Mouse (Mus musculus): ENCODE data around the gene Ap3b1. TPM values are rescaled to one million over a fixed set of nuclear protein-coding genes. Genes with fewer than 3 reads are reported as not detected.

The Ap3b1 gene
- polyA plus RNA-seq, 1 experiment from 2014 or later: 52.2 TPM

DNA sequence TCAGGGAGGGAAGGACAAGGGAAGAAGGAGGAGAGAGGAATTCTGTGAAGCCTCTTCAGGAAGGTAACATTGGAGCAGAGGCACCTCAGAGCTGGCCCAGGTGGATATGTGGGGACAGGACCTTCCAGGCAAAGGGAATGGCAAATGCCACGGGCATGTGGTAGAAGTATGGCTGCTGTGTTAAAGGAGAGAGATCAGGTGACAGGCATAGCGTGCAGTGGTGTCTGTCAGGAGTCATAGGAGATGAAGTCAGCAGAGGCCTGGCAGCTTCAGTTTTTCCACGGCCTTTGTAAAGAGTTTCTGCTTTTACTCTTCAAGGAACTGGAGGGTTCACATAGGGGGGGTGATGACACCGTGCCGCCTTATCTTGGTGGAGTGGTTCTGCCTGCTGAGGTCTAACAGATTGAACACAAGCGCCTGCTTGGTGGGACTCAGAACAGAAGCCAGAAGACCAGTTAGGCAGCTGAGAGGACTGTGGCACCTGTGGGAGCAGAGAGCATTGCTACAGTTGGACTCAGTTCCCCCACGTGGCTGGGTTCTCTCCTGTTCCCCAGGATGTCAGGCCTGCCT, 166.0 kb downstream of the Ap3b1 start:
- Histone ChIP-seq H3K4me1 (replicated peaks) (no peaks in the 10 kb centered on the region), H3K4me2 (replicated peaks) (no peak overlapping the region), H3K9me3 (no peaks in the 10 kb centered on the region), H3K4me3 (replicated peaks) (no peak overlapping the region), H3K36me3 (peaks cover 4% of the 10 kb centered on the region; the same call in 1 of the 2 replicates), H3K9ac (no peak overlapping the region), H3K27ac (no peak overlapping the region), H3K27me3 (replicated peaks) (no peaks in the 10 kb centered on the region)
- 83% methylated on average over 7 of the region's 7 CpGs for WGBS
- no peak for ATAC-seq

DNA sequence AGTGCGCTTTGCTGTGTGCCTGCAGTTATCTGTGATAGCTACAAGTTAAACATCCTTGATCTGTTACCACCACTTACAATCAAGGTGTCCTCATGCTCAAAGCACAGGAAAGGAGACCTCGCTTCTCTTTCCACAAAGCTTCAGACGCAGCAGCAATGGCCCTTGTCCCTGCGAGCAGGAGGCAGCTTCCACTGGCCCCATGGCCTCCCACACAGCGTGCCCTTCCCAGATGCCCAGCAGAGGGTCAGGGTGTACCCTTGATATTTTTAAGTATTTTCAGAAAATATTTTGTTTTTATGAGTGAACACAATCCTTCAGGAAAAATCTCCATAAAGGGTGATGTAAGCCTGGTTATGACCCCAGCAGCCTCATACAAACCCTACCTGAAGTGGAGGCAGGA, 170.4 kb downstream of the Ap3b1 start:
- Histone ChIP-seq H3K36me3 (peaks cover 4% of the 10 kb centered on the region; the same call in 1 of the 2 replicates), H3K27me3 (replicated peaks) (no peaks in the 10 kb centered on the region), H3K27ac (no peak overlapping the region), H3K9ac (no peak overlapping the region), H3K4me1 (replicated peaks) (no peaks in the 10 kb centered on the region), H3K9me3 (no peaks in the 10 kb centered on the region), H3K4me2 (replicated peaks) (no peak overlapping the region), H3K4me3 (replicated peaks) (no peak overlapping the region)
- 92% methylated on average over 5 of the region's 5 CpGs for WGBS
- ATAC-seq: no peak

DNA sequence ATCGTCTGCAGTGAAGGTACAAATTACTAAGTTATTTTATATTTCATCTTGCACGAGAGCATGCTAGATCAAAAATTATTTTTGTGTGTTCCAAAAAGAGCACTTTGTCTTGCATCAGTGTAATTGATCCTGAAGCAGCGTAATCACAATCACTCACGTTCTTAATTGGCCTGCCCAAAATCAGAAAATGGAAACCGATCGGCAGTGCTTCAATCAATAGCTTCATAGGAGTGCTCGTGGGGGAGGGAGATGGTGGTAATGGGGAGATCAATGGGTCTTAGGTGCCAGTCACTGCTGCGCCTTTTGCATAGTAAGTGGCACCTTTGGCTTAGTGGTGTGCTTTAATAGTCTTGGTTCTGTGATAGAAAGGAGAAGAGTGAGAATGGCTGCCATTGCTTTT, 174.8 kb downstream of the Ap3b1 start:
- no peak overlapping the region for H3K9ac ChIP-seq
- H3K36me3 ChIP-seq: peaks cover 7% of the 10 kb centered on the region; the same call in 1 of the 2 replicates
- no peak overlapping the region for H3K4me3 ChIP-seq (replicated peaks)
- no peak overlapping the region for H3K4me2 ChIP-seq (replicated peaks)
- H3K9me3 ChIP-seq: no peaks in the 10 kb centered on the region
- H3K4me1 ChIP-seq (replicated peaks): no peaks in the 10 kb centered on the region
- no peak for ATAC-seq
- WGBS: 93% methylated on average over 8 of the region's 8 CpGs
- no peak overlapping the region for H3K27ac ChIP-seq
- no peaks in the 10 kb centered on the region for H3K27me3 ChIP-seq (replicated peaks)

DNA sequence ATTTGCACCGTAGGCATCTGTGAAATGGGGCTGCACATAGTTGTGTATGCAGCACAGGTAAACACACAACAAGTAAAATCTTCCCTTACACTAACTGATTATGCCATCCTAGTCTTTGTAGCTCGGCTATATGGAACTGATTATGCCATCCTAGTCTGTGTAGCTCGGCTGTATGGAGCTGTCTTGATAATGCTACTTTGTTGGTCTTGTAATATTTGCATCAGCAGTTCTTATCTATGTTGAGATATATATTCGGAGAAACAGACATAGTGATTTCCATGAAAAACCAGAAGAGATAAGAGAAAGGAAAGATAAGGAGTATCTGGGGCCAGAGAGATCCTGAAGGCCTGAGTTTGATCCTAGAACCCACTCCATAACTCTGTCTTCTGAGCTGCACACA, 178.6 kb downstream of the Ap3b1 start:
- Histone ChIP-seq H3K27ac (no peak overlapping the region), H3K9ac (no peak overlapping the region), H3K36me3 (0 out of 2 replicates have a peak, but pooled peaks cover 5% of the 10 kb centered on the region), H3K4me1 (replicated peaks) (no peaks in the 10 kb centered on the region), H3K9me3 (no peaks in the 10 kb centered on the region), H3K4me2 (replicated peaks) (no peak overlapping the region), H3K4me3 (replicated peaks) (no peak overlapping the region), H3K27me3 (replicated peaks) (no peaks in the 10 kb centered on the region)
- 73% methylated on average over 4 of the region's 4 CpGs for WGBS
- ATAC-seq: no peak

DNA sequence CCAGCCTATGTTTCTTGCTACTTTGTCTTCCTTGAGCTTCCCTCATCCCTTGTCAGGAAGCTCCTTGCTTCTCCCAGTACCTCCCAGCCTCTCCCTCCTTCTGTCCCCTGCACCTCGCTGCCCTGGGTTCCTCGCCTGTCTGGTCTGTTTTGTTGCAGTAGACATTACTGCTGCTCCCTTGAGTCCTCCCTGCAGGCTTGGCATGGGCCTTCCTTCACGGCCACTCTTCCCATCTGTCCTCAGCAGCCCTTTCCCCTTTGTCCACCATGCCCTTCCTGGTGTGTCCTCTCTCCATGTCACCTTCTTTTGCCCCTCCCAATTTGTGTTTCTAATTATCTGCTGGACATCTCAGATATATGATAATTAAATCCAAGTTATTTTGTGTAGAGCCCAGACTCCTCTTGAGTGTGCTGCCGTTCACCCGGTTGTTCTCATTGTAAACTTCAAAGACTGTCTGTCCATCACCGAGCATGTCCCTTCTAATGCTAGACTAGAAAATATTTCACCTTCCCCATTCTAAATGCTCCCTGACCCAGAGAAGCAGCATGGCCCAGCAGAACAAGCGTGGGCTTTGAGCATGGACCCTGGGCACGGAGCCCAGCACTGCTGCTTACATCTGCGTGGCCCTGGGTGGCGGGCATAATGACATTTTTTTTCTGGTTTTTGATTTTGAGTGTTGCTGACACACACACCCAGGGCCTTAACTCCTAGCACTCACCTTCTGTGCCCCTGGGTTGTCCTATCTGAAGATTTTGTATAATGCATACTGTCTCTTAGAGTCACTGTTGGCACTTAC, 181.3 kb downstream of the Ap3b1 start:
- 91% methylated on average over 10 of the region's 10 CpGs for WGBS
- H3K4me2 ChIP-seq (replicated peaks): no peak overlapping the region

DNA sequence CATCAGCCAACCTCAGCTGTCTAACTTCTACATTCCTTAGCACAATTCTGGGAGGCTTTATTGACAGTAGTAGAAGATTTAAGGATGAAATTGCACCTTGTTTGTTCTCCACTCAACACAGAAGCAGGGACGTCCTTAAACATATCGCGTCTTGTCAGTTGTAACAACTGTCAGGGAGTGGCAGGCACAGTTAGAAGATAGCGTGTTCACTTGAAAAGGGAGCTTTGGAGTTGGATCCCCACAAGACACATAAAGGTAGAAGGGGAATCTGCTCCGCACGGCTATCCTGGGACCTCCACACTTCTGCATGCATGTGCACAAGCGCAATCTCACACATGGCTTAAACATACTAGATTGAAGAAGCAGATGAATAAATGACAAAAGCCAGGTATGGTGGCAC, 183.3 kb downstream of the Ap3b1 start:
- no peak overlapping the region for H3K9ac ChIP-seq
- no peak for ATAC-seq
- 86% methylated on average over 7 of the region's 7 CpGs for WGBS
- H3K9me3 ChIP-seq: no peaks in the 10 kb centered on the region
- H3K4me2 ChIP-seq (replicated peaks): no peak overlapping the region
- H3K4me1 ChIP-seq (replicated peaks): no peaks in the 10 kb centered on the region
- H3K27me3 ChIP-seq (replicated peaks): no peaks in the 10 kb centered on the region
- H3K27ac ChIP-seq: no peak overlapping the region
- 0 out of 2 replicates have a peak, but pooled peaks cover 5% of the 10 kb centered on the region for H3K36me3 ChIP-seq
- no peak overlapping the region for H3K4me3 ChIP-seq (replicated peaks)

More for the DNA sequence above, 181.3 kb downstream of the Ap3b1 start:
- H3K27me3 ChIP-seq (replicated peaks): no peaks in the 10 kb centered on the region
- no peak overlapping the region for H3K9ac ChIP-seq
- H3K9me3 ChIP-seq: no peaks in the 10 kb centered on the region
- H3K36me3 ChIP-seq: 0 out of 2 replicates have a peak, but pooled peaks cover 5% of the 10 kb centered on the region
- H3K27ac ChIP-seq: no peak overlapping the region
- H3K4me1 ChIP-seq (replicated peaks): no peaks in the 10 kb centered on the region
- no peak overlapping the region for H3K4me3 ChIP-seq (replicated peaks)
- no peak for ATAC-seq

DNA sequence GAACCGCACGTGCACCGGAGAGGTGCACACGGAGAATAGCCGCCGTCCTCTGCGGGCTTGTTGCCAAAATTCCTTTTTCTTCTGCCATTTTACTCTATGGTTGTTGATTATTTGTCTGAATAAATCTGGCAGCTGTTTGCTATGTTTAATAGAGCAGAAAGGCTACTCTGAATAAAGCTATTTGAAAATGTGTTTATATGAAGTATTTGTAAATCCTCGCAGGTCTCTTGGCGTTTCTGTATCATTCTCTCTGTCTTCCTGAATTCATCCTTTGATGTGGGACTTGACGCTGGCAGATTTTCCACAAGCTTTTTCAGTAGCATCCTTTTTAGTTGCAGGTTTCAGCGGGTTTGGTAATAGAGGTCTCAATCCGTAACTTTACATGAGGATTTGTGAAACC, 185.5 kb downstream of the Ap3b1 start:
- 69% methylated on average over 12 of the region's 12 CpGs for WGBS

DNA sequence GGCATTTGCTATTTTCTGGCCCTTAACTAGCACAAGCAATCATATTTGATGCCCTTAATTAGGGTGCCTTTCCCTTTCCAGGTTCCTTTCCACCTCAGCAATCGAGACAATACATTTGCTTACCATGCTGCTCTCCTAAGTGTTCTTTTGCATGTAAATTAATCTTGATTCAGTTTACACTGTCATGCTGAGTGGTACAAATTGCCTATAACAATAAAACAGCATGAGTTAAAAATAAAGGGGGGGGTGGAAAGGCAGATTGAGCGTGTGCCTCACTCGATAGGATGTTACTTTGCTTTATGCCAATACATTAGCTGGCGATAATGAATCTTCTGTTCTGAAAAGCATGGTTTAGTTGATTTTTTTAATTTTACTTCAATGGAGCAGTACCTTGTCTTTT, 187.0 kb downstream of the Ap3b1 start:
- Histone ChIP-seq H3K9me3 (no peaks in the 10 kb centered on the region), H3K4me2 (replicated peaks) (no peak overlapping the region), H3K4me1 (replicated peaks) (0 out of 2 replicates have a peak, but pooled peaks cover 6% of the 10 kb centered on the region), H3K4me3 (replicated peaks) (no peak overlapping the region), H3K27ac (no peak overlapping the region), H3K9ac (no peak overlapping the region), H3K27me3 (replicated peaks) (no peaks in the 10 kb centered on the region), H3K36me3 (no peaks in the 10 kb centered on the region)
- no peak for ATAC-seq
- WGBS: 80% methylated on average over 4 of the region's 4 CpGs

More for the DNA sequence above, 185.5 kb downstream of the Ap3b1 start:
- H3K27ac ChIP-seq: no peak overlapping the region
- 0 out of 2 replicates have a peak, but pooled peaks cover 2% of the 10 kb centered on the region for H3K36me3 ChIP-seq
- no peaks in the 10 kb centered on the region for H3K9me3 ChIP-seq
- no peaks in the 10 kb centered on the region for H3K27me3 ChIP-seq (replicated peaks)
- 0 out of 2 replicates have a peak, but pooled peaks cover 6% of the 10 kb centered on the region for H3K4me1 ChIP-seq (replicated peaks)
- no peak overlapping the region for H3K4me3 ChIP-seq (replicated peaks)
- no peak overlapping the region for H3K4me2 ChIP-seq (replicated peaks)
- H3K9ac ChIP-seq: no peak overlapping the region
- no peak for ATAC-seq

DNA sequence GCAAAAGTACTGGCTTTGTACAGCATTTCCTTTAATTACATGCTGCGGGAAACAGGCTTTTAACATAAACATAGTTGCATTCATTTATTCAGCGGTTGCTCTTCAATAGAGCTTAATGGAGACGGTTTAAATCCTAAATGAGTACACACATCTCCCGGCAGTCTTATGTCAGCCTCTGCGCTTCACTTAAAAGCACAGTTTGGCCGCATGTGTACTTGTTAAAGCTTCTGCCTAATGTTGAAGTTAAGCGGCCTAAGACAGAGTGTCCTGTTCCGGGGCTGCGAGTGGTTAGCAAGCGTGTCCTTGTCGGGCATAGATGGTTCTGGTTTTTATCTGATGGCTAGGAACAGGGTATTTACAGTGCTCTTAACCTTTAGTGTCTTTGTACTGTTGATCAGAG, 187.5 kb downstream of the Ap3b1 start:
- H3K4me2 ChIP-seq (replicated peaks): no peak overlapping the region
- 0 out of 2 replicates have a peak, but pooled peaks cover 6% of the 10 kb centered on the region for H3K4me1 ChIP-seq (replicated peaks)
- no peaks in the 10 kb centered on the region for H3K36me3 ChIP-seq
- 45% methylated on average over 11 of the region's 11 CpGs for WGBS
- no peak overlapping the region for H3K27ac ChIP-seq
- ATAC-seq: no peak
- no peaks in the 10 kb centered on the region for H3K9me3 ChIP-seq
- H3K4me3 ChIP-seq (replicated peaks): no peak overlapping the region
- no peaks in the 10 kb centered on the region for H3K27me3 ChIP-seq (replicated peaks)
- no peak overlapping the region for H3K9ac ChIP-seq

DNA sequence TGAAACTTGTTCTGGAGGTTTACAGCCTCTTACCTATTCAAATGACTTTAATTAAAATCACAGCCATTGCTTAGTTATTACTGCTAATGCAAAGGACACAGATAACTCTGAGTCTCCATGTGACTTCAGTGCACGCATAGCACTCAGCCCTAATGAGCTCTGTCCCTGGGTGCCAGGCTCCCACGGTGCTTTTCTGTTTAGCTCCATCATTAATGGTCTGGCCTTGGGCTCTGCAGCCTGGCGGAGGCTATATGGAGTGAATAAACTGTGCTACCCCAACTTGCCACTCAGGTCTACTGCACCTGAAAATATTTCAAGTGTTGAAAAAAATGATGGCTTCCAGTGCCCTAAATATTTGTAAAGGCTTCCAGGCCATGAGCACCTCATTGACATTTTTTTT, 190.8 kb downstream of the Ap3b1 start:
- Histone ChIP-seq H3K4me3 (replicated peaks) (no peak overlapping the region), H3K36me3 (no peaks in the 10 kb centered on the region), H3K4me2 (replicated peaks) (no peak overlapping the region), H3K27ac (no peak overlapping the region), H3K9me3 (no peaks in the 10 kb centered on the region), H3K27me3 (replicated peaks) (no peaks in the 10 kb centered on the region), H3K9ac (no peak overlapping the region), H3K4me1 (replicated peaks) (0 out of 2 replicates have a peak, but pooled peaks cover 6% of the 10 kb centered on the region)
- 62% methylated on average over 3 of the region's 3 CpGs for WGBS
- ATAC-seq: no peak

DNA sequence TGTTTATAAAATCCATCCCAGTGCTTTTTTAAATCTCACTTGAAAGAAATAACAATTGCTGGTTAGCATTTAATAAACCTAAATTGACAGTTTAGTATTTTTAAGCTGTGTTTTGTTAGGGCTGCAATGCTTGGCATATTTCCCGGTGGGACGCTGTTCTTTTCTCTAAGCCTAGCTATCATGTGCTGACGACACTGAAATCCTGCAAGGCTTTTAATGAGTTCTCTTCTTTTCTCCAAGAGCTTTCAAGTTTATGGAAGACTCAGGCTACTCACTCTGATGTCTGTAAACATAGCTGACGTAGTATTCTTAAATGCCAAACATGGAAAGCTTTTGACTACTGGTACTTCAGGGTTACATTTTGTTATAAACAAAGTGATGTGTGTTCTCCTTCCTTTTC, 191.3 kb downstream of the Ap3b1 start:
- ATAC-seq: no peak
- Histone ChIP-seq H3K9ac (no peak overlapping the region), H3K36me3 (no peaks in the 10 kb centered on the region), H3K4me1 (replicated peaks) (0 out of 2 replicates have a peak, but pooled peaks cover 6% of the 10 kb centered on the region), H3K27me3 (replicated peaks) (no peaks in the 10 kb centered on the region), H3K27ac (no peak overlapping the region), H3K4me3 (replicated peaks) (no peak overlapping the region), H3K4me2 (replicated peaks) (no peak overlapping the region), H3K9me3 (no peaks in the 10 kb centered on the region)
- WGBS: 36% methylated on average over 4 of the region's 4 CpGs

DNA sequence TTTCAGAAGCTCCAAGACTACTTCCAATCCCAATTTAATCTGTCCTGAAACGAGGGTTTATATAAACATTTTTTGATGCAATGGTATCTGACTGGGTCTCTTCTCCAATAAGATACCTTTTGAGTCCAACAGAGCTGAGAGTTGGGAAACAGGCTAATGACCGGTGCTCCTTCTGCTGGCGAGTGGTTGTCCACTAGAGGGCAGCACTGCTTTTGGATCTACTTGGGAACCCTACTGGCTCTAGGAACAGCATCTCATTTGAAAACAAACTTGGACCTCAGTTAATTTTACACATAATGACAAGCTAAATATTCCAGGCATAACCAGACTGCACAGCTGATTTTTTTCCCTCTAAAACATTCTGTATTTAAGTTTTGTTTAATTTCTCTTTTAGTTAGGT, 201.3 kb downstream of the Ap3b1 start:
- H3K4me1 ChIP-seq (replicated peaks): 0 out of 2 replicates have a peak, but pooled peaks cover 2% of the 10 kb centered on the region
- H3K9me3 ChIP-seq: no peaks in the 10 kb centered on the region
- H3K27ac ChIP-seq: no peak overlapping the region
- no peak overlapping the region for H3K4me2 ChIP-seq (replicated peaks)
- H3K4me3 ChIP-seq (replicated peaks): no peak overlapping the region
- WGBS: 3% methylated on average over 3 of the region's 3 CpGs
- no peak; the same call in 1 of the 2 replicates for ATAC-seq
- no peaks in the 10 kb centered on the region for H3K36me3 ChIP-seq
- H3K9ac ChIP-seq: no peak overlapping the region
- no peaks in the 10 kb centered on the region for H3K27me3 ChIP-seq (replicated peaks)
